Mouse (Mus musculus) spleen, adult 2 months (tissue): ENCODE measurements around the gene Adamts4.

ENCODE experiments used
- CTCF ChIP-seq: fragments of 200-500 bp; IDR thresholded peaks from 2 replicates; pipeline ENCODE4 v1.5.1; 2011; ENCODE audit warnings: mild to moderate bottlenecking, inconsistent platforms; ENCODE audit not compliant: insufficient read depth, insufficient read length, insufficient replicate concordance; ENCODE audit errors: extremely low read depth
- POLR2A ChIP-seq: fragments of 200-500 bp; IDR thresholded peaks from 2 replicates; pipeline ENCODE4 v1.6.1; 2011; ENCODE audit warnings: low read depth, low read length, inconsistent platforms

DNA sequence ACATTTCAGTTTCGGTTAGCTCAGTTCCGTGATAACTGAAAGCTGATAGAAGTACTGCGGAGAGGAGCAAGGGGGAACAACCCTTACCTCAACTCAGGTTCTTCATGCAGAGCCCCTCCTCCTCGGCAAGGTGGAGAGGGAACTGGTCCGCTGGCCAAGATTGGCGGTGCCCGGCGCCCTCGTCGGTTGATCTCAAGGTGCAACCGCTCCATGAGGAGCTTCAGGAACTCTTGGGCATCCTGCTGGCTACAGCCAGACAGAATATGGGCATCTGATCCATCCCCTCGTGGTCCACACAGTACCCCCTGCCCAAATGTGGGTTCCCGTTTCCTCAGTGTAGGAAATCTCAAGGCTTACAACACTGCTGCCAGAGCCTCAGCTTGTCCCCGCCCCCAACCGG is 34.3 kb downstream of the Adamts4 start:
- no peak for TF ChIP-seq CTCF
- no peak for TF ChIP-seq POLR2A
